Mouse (Mus musculus): ENCODE results near the gene Lrrc7.
A peak's percentile ranks its signal among the peaks of the same experiment; 100 is the strongest.

Lrrc7 gene

DNA sequence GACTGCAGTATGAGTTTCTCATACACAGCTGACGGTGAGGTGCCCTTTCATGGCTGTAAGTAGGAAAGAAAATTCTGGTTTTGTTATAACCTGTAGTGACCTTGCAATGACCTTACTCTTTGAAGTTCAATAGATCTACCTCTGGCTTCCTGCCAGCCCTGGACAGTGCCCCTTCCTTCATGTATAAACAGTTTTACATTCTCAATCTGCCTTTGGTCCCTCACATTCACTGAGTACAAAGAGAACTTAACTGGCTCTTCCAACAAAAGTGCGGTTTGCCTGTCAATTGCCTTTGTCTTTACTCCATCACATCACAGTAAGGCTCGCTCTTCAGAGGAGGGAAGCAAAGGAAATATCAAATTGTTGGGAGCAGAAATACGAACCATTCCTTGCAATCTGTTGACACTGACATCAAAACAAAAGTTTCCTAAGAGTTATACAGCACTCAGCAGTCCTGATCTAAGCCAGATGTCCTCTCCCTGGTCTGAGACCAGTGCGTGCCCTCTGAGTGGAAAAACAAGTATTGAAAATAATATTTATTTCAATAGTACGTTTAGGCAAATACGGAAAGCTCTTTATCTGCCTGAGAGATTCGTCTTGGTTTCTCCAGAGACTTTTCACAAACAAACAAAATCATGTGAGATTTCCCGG, 493.3 kb downstream of the Lrrc7 start:
- no peak for DNase-seq (ENCODE audit: low read depth, low spot score)

DNA sequence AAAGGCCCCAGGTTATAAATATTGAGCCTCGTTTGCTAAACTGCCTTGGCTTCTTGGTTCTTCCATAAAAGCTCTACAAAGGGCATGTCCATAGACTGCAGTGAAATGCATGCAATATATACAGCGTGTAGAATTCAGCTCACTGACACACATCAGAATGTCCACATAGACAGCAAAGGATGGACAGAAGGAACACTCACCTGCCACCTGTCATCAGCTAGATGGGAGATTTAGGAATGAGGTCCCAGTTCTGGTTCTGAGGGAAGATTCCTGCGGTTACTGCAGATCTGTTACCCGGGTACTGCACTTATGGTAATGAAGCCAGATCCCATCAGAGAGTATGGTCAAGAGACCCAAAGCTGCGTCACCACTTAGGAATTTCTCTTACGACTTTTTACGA, 494.1 kb downstream of the Lrrc7 start:
- no peak for DNase-seq (ENCODE audit: low read depth, low spot score)

DNA sequence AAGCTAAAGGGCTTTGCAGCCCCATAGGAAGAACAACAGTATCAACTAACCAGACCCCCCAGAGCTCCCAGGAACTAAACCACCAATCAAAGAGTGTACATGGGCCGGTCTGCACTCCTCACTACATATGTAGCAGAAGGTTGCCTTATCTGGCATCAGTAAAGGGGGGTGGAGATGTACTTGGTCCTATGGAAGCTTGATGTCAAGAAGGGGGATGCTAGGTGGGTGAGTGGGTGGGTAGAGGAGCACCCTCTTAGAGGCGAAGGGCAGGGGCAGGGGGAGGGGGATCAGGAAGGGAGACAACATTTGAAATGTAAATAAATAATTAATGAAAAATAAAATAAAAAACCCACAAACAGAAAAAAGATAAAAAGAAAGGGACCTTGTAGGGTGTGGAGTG, 496.8 kb downstream of the Lrrc7 start:
- no peak for DNase-seq (ENCODE audit: low read depth, low spot score)

DNA sequence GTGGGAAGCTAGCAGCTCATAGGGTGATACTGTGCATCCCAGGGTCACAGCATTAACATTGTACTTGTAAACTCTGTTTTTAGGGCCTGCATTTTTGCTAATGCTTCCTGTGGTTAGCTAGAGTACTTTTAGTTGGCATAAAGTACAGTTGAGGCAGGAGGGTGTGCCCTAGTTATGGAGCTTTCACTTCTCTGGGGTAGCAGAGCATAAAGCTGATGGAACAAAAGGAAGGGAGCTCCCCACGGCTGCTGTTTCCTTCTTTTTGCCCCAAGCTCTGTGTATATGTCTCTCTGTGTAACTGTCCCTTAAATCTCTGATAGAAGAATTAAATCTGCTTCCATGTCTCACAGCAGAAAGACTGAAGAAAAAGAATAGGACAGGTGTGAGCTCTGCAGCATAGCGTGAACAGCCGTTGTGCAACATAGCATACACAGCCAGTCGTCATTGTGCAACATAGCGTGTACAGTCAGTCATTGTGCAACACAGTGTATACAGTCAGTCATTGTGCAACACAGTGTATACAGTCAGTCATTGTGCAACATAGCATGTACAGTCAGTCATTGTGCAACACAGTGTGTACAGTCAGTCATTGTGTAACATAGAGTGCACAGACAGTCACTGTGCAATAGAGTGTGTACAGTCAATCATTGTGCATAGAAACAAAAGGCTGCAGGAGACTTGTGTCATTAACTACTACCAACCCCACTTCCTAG, 500.1 kb downstream of the Lrrc7 start:
- DNase-seq (ENCODE audit: low read depth, low spot score) = no peak

DNA sequence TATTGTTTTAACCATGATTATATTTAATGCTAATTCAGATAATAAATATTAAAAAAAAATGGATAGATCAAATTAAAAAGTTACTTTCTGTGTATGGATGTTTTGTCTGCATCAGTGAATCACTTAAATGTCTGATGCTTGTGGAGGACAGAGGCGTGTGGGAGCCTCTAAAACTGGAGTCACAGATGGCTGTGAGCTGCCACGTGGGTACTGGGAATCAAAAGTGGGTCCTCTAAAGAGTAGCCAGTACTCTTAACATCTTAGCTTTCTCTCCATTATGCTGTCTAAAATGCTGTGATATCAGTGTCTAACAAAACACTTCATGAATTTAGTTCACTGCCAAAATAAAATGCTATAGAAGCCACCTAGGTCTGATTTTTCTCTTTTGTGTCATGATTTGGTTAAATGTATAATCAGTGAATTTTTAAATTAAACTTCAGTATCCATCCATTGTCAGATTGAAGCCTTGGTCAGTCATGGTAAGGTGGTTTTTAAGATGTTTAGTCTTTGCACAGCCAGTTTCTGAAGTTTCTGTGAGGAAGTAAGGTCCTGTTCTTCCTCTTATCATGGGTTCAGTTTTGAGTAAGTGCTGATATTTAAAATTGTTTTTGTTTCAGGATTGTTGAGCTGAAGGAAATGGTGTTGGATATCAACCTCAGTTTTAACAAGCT, 501.3 kb downstream of the Lrrc7 start:
- no peak for DNase-seq (ENCODE audit: low read depth, low spot score)

DNA sequence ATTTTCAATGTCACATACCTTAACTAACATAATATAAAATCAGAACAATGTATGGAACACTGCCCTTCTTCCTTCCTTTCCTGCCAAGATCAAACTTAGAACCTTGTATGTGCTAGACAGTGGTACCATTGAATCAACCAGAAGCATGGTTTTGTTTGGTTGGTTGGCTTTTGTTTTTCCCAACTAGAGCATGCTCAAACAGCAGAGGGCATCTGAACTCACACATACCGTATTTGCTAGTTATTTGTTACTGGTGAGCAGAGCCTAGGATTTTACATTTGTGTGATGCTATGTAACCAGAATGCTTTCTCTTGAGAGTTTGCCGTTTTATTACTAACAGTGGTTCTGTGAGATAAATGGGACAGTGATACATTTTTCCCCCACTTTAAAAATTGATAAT, 512.5 kb downstream of the Lrrc7 start:
- DNase-seq (ENCODE audit: low read depth, low spot score) = no peak

DNA sequence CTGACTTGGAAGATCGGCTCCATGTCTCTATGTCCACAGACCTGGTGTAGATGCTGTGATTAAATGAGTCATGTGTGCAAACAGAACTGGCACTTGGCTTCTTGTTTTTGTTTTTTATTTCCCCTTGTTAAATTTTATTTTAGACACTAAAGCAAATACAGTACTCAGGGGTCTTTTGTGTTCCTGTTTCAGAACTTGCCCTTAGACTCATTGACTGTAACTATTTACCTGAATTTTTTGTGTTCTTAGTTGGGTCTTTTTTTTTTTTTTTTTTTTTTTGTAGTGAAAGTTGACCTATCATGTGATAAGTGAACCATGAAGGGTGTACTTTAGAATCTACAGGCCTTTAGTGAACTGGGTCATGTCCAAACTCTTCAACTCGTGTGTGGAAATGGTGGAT, 521.3 kb downstream of the Lrrc7 start:
- no peak for DNase-seq (ENCODE audit: low read depth, low spot score)

DNA sequence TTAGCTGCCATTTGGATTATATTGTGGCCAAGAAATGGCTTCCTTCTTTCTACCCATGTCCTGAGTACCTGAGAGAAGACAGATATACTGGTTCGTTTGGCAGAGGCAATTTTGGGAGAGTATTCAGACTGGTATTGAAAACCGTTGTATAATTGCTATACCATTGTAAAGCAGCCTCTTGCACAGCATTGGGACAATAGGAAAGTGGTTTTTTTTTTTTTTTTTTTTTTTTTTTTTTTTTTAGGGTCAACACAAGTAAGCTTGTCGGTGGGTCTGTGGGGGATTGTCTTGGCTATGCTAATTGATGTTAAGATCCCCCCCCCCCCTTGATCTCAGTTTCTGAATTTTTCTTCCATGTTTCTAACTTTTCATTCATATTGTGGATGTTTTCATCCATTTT, 523.9 kb downstream of the Lrrc7 start:
- no peak for DNase-seq (ENCODE audit: low read depth, low spot score)

DNA sequence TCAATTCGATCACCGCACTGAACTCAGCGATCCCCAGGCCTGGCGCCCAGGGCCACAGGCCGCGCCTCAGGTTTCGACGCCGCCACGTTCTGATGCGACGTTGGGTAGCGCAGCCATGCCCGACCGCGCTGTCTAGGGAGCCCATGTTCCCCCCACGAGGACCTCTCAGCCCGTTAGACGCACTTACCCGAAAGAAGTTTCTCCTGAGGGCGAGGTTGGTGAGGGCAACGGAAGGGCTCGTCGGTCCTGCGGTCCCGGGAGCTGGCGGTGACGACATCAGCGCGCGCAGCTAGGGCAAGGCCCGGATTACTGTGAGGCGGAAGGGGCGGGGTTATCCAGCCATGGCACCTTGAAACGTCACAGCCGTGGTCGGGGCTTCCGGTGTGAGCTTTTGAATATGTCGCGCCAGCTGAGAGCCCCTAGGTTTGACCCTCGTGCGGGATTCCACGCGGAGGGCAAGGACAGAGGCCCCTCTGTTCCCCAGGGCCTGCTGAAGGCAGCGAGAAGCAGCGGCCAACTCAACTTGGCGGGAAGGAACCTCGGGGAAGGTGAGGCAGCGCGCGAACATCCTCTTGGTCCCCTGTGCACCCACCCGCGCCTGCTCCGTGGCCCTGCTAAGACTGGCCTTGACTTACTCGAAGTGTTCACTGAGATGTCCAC, 525.6 kb downstream of the Lrrc7 start, which contains the start of the genes Srsf11 and Lrrc40:
Srsf11 (minus strand) TSS at position 311 of the 660 bp plus-strand sequence.
Lrrc40 (plus strand) TSS at position 334 of the 660 bp plus-strand sequence.
- DNase-seq (ENCODE audit: low read depth, low spot score) = peak; percentile 92

DNA sequence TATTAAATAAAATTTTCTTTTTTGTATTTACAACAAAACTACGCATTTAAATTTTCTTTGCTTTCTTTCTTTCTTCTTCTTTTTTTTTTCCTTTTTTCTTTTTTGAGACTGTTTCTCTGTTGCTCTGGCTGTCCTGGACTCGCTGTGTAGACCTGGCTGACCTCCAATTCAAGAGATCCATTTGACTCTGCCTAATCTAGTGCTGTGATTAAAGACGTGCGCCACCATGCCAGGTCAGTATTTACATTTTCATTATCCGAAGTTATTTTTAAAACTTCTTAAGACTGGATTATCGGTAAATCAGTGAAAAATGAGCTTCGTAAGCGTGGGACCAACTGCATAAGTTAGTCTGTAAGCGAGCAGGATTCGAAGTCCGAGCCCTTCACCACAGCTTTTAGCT, 526.2 kb downstream of the Lrrc7 start:
- no peak for DNase-seq (ENCODE audit: low read depth, low spot score)
